Mouse (Mus musculus): ENCODE measurements at regions not wholly inside any gene's neighbourhood (a gene's known extent, or its start where the extent isn't known, plus 50 kb on each side); places are given as distances from the start of the nearest gene placed in this dataset.

GRCm38 (mm10) chr15:51346301-51346700 lies 2538.4 kb upstream of the Gm7489 start:
- TF ChIP-seq POLR2A (IDR thresholded peaks at IDR 0.05; ENCODE audit: low read depth, low read length) (no peak), CTCF (conservative IDR thresholded peaks at IDR 0.05; ENCODE audit: insufficient read depth, insufficient read length, low read depth, low read length) (no peak)
